Mouse (Mus musculus): ENCODE measurements around the gene Selenoo.

Gene Selenoo

GRCm38 (mm10) chr15:89148496-89149270 lies 59.8 kb downstream of the Selenoo start:
- no peak for DNase-seq (ENCODE audit: low spot score)

- DNase-seq (ENCODE audit: low spot score), result peak; percentile 61
These were observed 60.6 kb downstream of the Selenoo start, which contains the start of gene Mapk11 for GRCm38 (mm10) chr15:89149271-89150040. Mapk11 (minus strand) TSS chr15:89149628.

All from yolk sac, embryonic 10.5 days (tissue).